Mouse (Mus musculus): ENCODE measurements around the gene Dkkl1. TPM values are rescaled to one million over a fixed set of nuclear protein-coding genes. Genes with fewer than 3 reads are reported as not detected.
"Not testable (repeated sequence)": the region's sequence is repeated elsewhere in the genome, so short reads cannot be mapped to it uniquely, and the experiment has no call there.

Gene Dkkl1
- total and polyA plus RNA-seq, 3 experiments: 9.2 to 32.0 TPM; not detected in 1

DNA sequence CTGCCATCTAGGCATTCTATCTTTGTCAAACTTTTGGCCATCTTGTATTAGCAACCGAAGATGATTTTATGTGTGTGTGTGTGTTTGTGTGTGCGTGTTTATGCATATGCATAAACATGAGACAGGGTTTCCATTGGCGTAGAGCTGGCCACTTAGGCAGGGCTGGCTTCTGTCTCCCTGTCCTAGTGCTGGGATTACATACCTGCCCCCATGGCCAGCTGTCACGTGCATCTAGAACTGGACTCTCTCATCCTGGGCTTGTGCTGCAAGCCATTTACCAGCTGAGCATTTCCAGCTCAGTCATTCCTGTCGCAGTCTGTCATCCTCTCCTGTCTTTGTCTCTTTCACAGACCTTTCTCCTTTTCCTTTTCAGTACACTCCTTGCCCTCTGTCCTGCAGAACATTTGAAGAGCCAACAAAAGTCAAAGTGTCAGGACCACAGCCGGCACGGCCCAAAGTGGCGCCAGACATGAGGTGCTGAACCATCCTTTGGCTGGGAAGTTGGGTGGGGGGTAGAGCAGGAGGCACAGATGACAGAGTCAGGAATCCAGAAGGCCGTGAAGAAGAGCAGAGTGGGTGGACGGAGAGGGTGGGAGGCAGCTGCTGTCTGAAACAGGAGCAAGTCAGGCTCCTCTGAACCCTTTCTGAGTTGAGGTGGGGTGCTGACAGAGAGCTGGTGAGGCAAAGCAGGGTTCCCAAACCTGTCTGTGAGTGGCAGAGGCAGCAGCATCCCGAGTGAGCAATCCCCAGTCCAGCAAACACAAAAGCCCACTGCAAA, 45.3 kb upstream of the Dkkl1 start:
- no peaks in the 10 kb centered on the region for H3K4me1 ChIP-seq (ENCODE audit: control insufficient read depth in 1 of 2, insufficient read depth in 2 of 2, low read length in 2 of 2)
- H3K36me3 ChIP-seq (ENCODE audit: control insufficient read depth in 1 of 2, insufficient read depth in 2 of 2, low read length in 2 of 2): no peaks in the 10 kb centered on the region
- DNase-seq (ENCODE audit: low read depth, low spot score): no peak
- TF ChIP-seq ZMIZ1 (IDR thresholded peaks at IDR 0.05; ENCODE audit: low read depth, low read length) (no peak), MYC (IDR thresholded peaks at IDR 0.05; ENCODE audit: low read depth, low read length) (no peak), POLR2AphosphoS5 (IDR thresholded peaks at IDR 0.05; ENCODE audit: borderline replicate concordance, low read depth, low read length) (no peak), GABPA (IDR thresholded peaks at IDR 0.05; ENCODE audit: low read depth, low read length) (no peak), TCF12 (IDR thresholded peaks at IDR 0.05; ENCODE audit: low read depth, low read length) (no peak), MXI1 (IDR thresholded peaks at IDR 0.05; ENCODE audit: low read depth, low read length) (no peak), SIN3A (IDR thresholded peaks at IDR 0.05; ENCODE audit: low read length) (no peak), MAFK (IDR thresholded peaks at IDR 0.05; ENCODE audit: borderline replicate concordance, low read depth, low read length) (no peak), MAX (IDR thresholded peaks at IDR 0.05; ENCODE audit: low read length) (no peak)
- no peak overlapping the region for H3K9ac ChIP-seq (ENCODE audit: control insufficient read depth, low read depth, low read length, poor library complexity, severe bottlenecking)
- peaks cover 12 to 22% of the 10 kb centered on the region in 2 experiments for H3K27me3 ChIP-seq (ENCODE audit: control insufficient read depth in 1 of 2, insufficient read depth in 2 of 2, low read length in 2 of 2)
- H3K27ac ChIP-seq (ENCODE audit: control insufficient read depth, low read depth, low read length): no peak overlapping the region
- no peaks in the 10 kb centered on the region for H3K79me2 ChIP-seq (ENCODE audit: control insufficient read depth, insufficient read depth, low read length, poor library complexity)
- no peak overlapping the region for H3K4me3 ChIP-seq (ENCODE audit: control insufficient read depth in 1 of 2, insufficient read depth in 1 of 2, low read depth in 2 of 2, low read length in 2 of 2)
- no peaks in the 10 kb centered on the region for H3K9me3 ChIP-seq (replicated peaks; ENCODE audit: insufficient read depth, low read length)

DNA sequence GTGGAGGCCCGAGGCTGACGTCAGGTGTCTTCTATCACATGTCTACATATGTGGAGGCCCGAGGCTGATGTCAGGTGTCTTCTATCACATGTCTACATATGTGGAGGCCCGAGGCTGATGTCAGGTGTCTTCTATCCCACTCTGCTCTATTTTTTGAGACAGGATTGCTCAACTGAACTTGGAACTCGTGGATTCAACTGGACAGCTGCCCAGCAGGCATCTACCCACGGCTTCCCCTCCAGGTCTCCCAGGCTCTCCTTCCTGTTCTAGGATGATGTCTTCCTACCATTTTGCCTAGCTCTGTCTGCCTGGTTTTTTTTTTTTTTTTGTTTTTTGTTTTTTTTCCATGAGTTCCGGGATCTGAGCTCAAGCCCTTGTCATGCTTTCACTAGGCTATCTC, 43.9 kb upstream of the Dkkl1 start:
- not testable (repeated sequence) for DNase-seq (ENCODE audit: low read depth, low spot score); H3K9me3 ChIP-seq (replicated peaks; ENCODE audit: insufficient read depth, low read length); H3K9ac ChIP-seq (ENCODE audit: control insufficient read depth, low read depth, low read length, poor library complexity, severe bottlenecking); H3K27ac ChIP-seq (ENCODE audit: control insufficient read depth, low read depth, low read length); H3K4me3 ChIP-seq (ENCODE audit: control insufficient read depth in 1 of 2, insufficient read depth in 1 of 2, low read depth in 2 of 2, low read length in 2 of 2); H3K4me1 ChIP-seq (ENCODE audit: control insufficient read depth in 1 of 2, insufficient read depth in 2 of 2, low read length in 2 of 2); H3K79me2 ChIP-seq (ENCODE audit: control insufficient read depth, insufficient read depth, low read length, poor library complexity); H3K36me3 ChIP-seq (ENCODE audit: control insufficient read depth in 1 of 2, insufficient read depth in 2 of 2, low read length in 2 of 2)
- H3K27me3 ChIP-seq (ENCODE audit: control insufficient read depth in 1 of 2, insufficient read depth in 2 of 2, low read length in 2 of 2): peaks cover 12 to 25% of the 10 kb centered on the region in 2 experiments

DNA sequence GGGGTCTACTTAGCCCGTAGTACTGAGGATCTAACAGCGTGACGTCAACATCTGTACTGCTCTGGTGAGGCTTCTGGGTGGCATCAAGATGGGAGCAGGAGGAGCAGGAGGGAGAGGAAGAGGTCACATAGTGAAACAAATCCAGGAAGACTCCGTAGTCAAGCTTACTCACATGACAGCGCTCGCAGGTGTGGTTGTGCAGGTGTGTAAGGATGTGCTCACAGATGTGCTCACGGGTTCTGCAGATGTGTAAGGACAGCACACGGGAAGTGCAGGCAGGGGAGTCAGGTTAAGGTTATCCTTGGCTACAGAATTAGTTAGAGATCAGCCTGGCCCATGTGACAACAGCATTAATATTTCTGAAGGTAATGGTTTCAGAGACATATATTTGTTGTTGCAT, 41.9 kb upstream of the Dkkl1 start:
- DNase-seq (ENCODE audit: low read depth, low spot score): no peak
- Histone ChIP-seq H3K9ac (ENCODE audit: control insufficient read depth, low read depth, low read length, poor library complexity, severe bottlenecking) (no peak overlapping the region), H3K79me2 (ENCODE audit: control insufficient read depth, insufficient read depth, low read length, poor library complexity) (no peaks in the 10 kb centered on the region), H3K36me3 (ENCODE audit: control insufficient read depth in 1 of 2, insufficient read depth in 2 of 2, low read length in 2 of 2) (no peaks in the 10 kb centered on the region), H3K9me3 (replicated peaks; ENCODE audit: insufficient read depth, low read length) (no peaks in the 10 kb centered on the region), H3K4me1 (ENCODE audit: control insufficient read depth in 1 of 2, insufficient read depth in 2 of 2, low read length in 2 of 2) (no peaks in the 10 kb centered on the region), H3K27ac (ENCODE audit: control insufficient read depth, low read depth, low read length) (no peak overlapping the region), H3K4me3 (ENCODE audit: control insufficient read depth in 1 of 2, insufficient read depth in 1 of 2, low read depth in 2 of 2, low read length in 2 of 2) (no peak overlapping the region), H3K27me3 (ENCODE audit: control insufficient read depth in 1 of 2, insufficient read depth in 2 of 2, low read length in 2 of 2) (peaks cover 6 to 30% of the 10 kb centered on the region in 2 experiments)
- no peak for TF ChIP-seq E2F4 (IDR thresholded peaks at IDR 0.05; ENCODE audit: borderline replicate concordance, low read depth, low read length)
- no peak for TF ChIP-seq MAX (IDR thresholded peaks at IDR 0.05; ENCODE audit: low read length)
- TF ChIP-seq HCFC1 (IDR thresholded peaks at IDR 0.05; ENCODE audit: low read depth, low read length): no peak
- TF ChIP-seq USF1 (IDR thresholded peaks at IDR 0.05; ENCODE audit: low read depth, low read length): no peak
- no peak for TF ChIP-seq ZNF384 (IDR thresholded peaks at IDR 0.05; ENCODE audit: low read depth, low read length)
- no peak for TF ChIP-seq NELFE (IDR thresholded peaks at IDR 0.05; ENCODE audit: low read depth, low read length)
- no peak for TF ChIP-seq TBP (IDR thresholded peaks at IDR 0.05; ENCODE audit: low read depth, low read length)
- no peak for TF ChIP-seq USF2 (IDR thresholded peaks at IDR 0.05; ENCODE audit: borderline replicate concordance in 1 of 2, insufficient read depth in 1 of 2, low read depth in 1 of 2, low read length in 2 of 2)
- no peak for TF ChIP-seq CHD1 (IDR thresholded peaks at IDR 0.05; ENCODE audit: low read depth, low read length)
- TF ChIP-seq MAZ (IDR thresholded peaks at IDR 0.05; ENCODE audit: low read depth, low read length): no peak
- TF ChIP-seq ZKSCAN1 (IDR thresholded peaks at IDR 0.05; ENCODE audit: low read depth, low read length): no peak
- TF ChIP-seq MYB (IDR thresholded peaks at IDR 0.05; ENCODE audit: low read depth, low read length): no peak
- TF ChIP-seq GABPA (IDR thresholded peaks at IDR 0.05; ENCODE audit: low read depth, low read length): no peak
- TF ChIP-seq MEF2A (IDR thresholded peaks at IDR 0.05; ENCODE audit: extremely low read depth, insufficient replicate concordance, low read depth, low read length, poor library complexity, severe bottlenecking): no peak
- TF ChIP-seq TCF12 (IDR thresholded peaks at IDR 0.05; ENCODE audit: low read depth, low read length): no peak
- no peak for TF ChIP-seq CTCF (IDR thresholded peaks at IDR 0.05 in 2 of 3, conservative IDR thresholded peaks at IDR 0.05 in 1 of 3; ENCODE audit: control insufficient read depth in 1 of 3, insufficient read depth in 1 of 3, low read depth in 2 of 3, low read length in 3 of 3, poor library complexity in 1 of 3, severe bottlenecking in 1 of 3)
- no peak for TF ChIP-seq POLR2A (IDR thresholded peaks at IDR 0.05; ENCODE audit: control insufficient read depth in 1 of 2, insufficient read depth in 1 of 2, low read depth in 1 of 2, low read length in 2 of 2, poor library complexity in 1 of 2)
